Mouse (Mus musculus) hindbrain, postnatal 0 days (tissue): ENCODE measurements around the gene Eci1. TPM values are rescaled to one million over a fixed set of nuclear protein-coding genes. Genes with fewer than 3 reads are reported as not detected.

Experiments
- ATAC-seq: fragments of 200-750 bp; cut with Nextera tagmentation; 2 replicates; pipeline ENCODE4 v1.8.0; 2017; ENCODE audit warnings: mild to moderate bottlenecking, moderate TSS enrichment, moderate library complexity
- DNase-seq: peaks from one replicate; pipeline ENCODE4 v3.0.0-alpha.2; 2015; ENCODE audit warnings: low spot score
- H3K27ac ChIP-seq: fragments of 300-500 bp; sonication (generic); 2 replicates; pipeline ENCODE4 v1.5.1; 2014; ENCODE audit warnings: mild to moderate bottlenecking
- H3K27me3 ChIP-seq: fragments of 300-500 bp; sonication (generic); 2 replicates; pipeline ENCODE4 v1.6.1; 2014; ENCODE audit warnings: low read length, mixed read lengths; ENCODE audit not compliant: insufficient read depth
- H3K36me3 ChIP-seq: fragments of 300-500 bp; sonication (generic); 2 replicates; pipeline ENCODE4 v1.6.1; 2014; ENCODE audit warnings: low read length, mixed read lengths; ENCODE audit not compliant: insufficient read depth
- H3K4me1 ChIP-seq: fragments of 300-500 bp; sonication (generic); 2 replicates; pipeline ENCODE4 v1.6.1; 2014; ENCODE audit warnings: antibody characterized with exemption, low read length, mixed read lengths; ENCODE audit not compliant: insufficient read depth
- H3K4me2 ChIP-seq: fragments of 300-500 bp; sonication (generic); 2 replicates; pipeline ENCODE4 v1.6.1; 2014; ENCODE audit warnings: low read depth, mild to moderate bottlenecking, low read length, moderate library complexity, mixed read lengths
- H3K4me3 ChIP-seq: fragments of 300-500 bp; sonication (generic); 2 replicates; pipeline ENCODE4 v1.5.1; 2014; ENCODE audit warnings: low read length
- H3K9ac ChIP-seq: fragments of 300-500 bp; sonication (generic); replicated peaks from 2 replicates; pipeline ENCODE4 v1.6.1; 2014; ENCODE audit warnings: mild to moderate bottlenecking, low read length, moderate library complexity, mixed read lengths
- H3K9me3 ChIP-seq: fragments of 300-500 bp; sonication (generic); 2 replicates; pipeline ENCODE4 v1.6.1; 2016; ENCODE audit warnings: low read length, mixed read lengths
- CTCF ChIP-seq: IDR thresholded peaks from 2 replicates; pipeline ENCODE4 v1.5.1; 2016; ENCODE audit warnings: antibody characterized with exemption, control low read depth, low read depth
- WGBS: fragments of 180-500 bp; shearing (Covaris S2); extraction: QIAGEN DNeasy Blood & Tissue Kit; methylation state at CpG from one replicate; pipeline ENCODE4 v1.1.7; 2014; 5-methylcytosine and 5-hydroxymethylcytosine counted together
- polyA plus RNA-seq: library from polyadenylated mRNA; unstranded; fragments of >200 nt; fragmentation: Nextera tagmentation; extraction: Ambion mirVana; gene quantifications from 2 replicates; pipeline ENCODE4 v1.2.1, GENCODE M21; 2015
- total RNA-seq: library from RNA; depleted of rRNA; stranded (reverse); fragments of >200 nt; gene quantifications from 2 replicates; pipeline ENCODE4 v1.2.3, GENCODE M21; 2014

Eci1 gene
- total and polyA plus RNA-seq, 2 experiments from 2014 or later, result 47.9 to 56.8 TPM

DNA sequence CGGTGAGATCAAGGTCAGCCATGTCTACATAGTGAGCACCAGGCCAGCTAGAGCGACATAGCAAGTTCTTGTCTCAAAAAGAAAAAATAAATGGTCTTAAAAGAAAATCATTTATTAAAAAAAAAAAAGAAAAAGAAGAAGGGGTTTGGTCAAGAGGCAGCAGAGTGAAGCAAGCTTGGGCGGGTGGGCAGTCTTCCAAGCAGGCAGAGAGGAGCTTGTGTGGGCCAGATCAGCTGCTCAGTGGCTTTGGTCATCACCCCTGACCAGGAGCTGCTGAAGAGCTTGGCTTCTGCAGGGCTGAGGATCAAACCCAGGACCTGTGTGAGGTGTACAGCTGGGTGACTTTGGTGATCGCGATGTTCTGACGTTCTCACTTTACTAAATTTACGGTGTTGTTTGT lies 32.0 kb upstream of the Eci1 start:
- Histone ChIP-seq H3K27me3 (no peaks in the 10 kb centered on the region), H3K27ac (no peak overlapping the region), H3K36me3 (peaks cover 32% of the 10 kb centered on the region), H3K9me3 (no peaks in the 10 kb centered on the region), H3K9ac (no peak overlapping the region), H3K4me3 (no peak overlapping the region), H3K4me2 (no peak overlapping the region), H3K4me1 (no peaks in the 10 kb centered on the region)
- TF ChIP-seq CTCF, result no peak
- DNase-seq (no peak), ATAC-seq (no peak)
- whole genome bisulfite sequencing, result 91% methylated on average over 7 of the region's 7 CpGs

DNA sequence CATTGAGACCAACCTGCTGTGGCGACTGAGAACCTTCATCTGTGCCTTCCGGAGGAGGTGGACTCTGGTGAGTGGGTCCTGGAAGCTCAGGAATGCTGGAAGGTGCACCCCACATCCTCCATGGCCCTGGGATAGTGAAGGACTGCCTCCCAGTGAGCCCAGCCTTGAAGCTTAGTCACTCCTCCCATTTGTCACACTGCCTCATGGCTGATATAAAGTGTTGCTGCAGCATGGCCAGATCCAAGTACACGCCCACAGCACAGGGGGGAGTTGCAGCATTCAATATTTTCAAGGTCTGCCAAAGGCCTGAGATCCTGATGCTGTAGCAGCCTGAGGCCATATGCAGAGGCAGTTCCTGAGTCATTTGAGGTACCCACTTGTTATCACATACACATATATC lies 24.1 kb upstream of the Eci1 start:
- WGBS, result 79% methylated on average over 3 of the region's 3 CpGs
- Histone ChIP-seq H3K4me1 (no peaks in the 10 kb centered on the region), H3K9ac (no peak overlapping the region), H3K9me3 (no peaks in the 10 kb centered on the region), H3K27ac (no peak overlapping the region), H3K4me3 (no peak overlapping the region), H3K36me3 (peaks cover 66% of the 10 kb centered on the region), H3K4me2 (no peak overlapping the region), H3K27me3 (no peaks in the 10 kb centered on the region)
- ATAC-seq, result no peak
- no peak for TF ChIP-seq CTCF
- no peak for DNase-seq

DNA sequence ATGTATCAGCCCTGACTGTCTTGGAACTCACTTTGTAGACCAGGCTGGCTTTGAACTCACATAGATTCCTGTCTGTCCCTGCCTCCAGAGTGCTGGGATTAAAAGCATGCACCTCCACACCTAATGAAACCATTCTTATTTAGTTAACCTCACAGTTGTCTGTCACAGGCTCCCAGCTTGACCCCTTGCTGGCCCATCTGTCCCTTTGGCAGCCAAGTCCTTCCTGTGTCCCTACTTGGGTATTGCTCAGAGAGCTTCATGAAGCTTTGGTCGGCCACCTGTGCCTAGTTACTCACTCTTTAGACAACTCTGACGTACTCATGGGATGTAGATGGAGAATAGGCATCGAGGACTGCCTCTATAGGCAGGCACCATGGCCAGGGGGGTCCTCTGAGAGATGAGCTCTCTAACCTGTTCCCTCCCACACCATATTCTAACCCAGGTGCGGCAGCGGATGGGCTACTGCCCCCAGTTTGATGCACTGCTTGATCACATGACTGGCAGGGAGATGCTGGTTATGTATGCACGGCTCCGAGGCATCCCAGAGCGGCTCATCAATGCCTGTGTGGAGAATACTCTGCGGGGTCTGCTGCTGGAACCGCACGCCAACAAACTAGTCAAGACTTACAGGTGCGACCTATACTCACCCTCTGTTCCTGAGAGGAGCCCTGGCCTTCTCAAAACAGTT lies 19.2 kb upstream of the Eci1 start:
- no peak for TF ChIP-seq CTCF
- Histone ChIP-seq H3K27ac (no peak overlapping the region), H3K9me3 (no peaks in the 10 kb centered on the region), H3K4me3 (no peak overlapping the region), H3K9ac (no peak overlapping the region), H3K27me3 (no peaks in the 10 kb centered on the region), H3K36me3 (peaks cover 63% of the 10 kb centered on the region), H3K4me2 (no peak overlapping the region), H3K4me1 (no peaks in the 10 kb centered on the region)
- ATAC-seq, result no peak
- no peak for DNase-seq
- WGBS, result 88% methylated on average over 12 of the region's 12 CpGs

DNA sequence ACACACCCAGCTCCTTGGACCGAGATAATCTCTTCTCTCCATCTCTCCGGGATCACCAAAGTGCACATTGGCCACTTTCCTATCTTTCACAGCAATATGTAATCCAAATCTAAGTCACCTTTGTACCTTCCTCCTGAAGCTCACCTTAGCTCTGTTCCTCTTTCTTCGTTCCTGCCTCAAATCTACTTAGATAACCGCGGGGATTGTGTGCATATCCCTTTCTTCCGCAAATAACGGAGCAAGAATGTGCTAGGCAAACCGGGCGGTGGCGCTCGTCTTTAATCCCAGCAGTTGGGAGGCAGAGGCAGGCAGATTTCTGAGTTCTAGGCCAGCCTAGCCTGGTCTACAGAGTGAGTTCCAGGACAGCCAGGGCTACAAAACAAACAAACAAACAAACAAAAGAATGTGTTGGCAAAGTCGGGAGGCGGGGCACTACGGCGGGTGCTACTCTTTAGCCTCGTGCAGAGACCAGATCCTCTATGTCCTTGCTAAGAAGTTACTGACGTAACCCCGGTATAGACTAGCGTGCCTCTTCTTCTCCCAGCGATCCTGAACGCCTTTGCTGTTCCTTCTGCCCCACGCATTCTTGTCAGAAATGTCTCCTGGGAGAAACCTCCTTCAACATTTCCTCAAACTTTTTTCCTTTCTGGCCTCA lies 12.8 kb upstream of the Eci1 start:
- peak overlapping the region; percentile 79 for H3K4me2 ChIP-seq
- ATAC-seq, result peak; percentile 21; the same call in 1 of the 2 replicates
- H3K27me3 ChIP-seq, result no peaks in the 10 kb centered on the region
- no peaks in the 10 kb centered on the region for H3K9me3 ChIP-seq
- peak; percentile 14 for DNase-seq
- H3K36me3 ChIP-seq, result peaks cover 28% of the 10 kb centered on the region
- H3K4me3 ChIP-seq, result peak overlapping the region; percentile 78
- H3K9ac ChIP-seq, result peak overlapping the region; percentile 87
- WGBS, result 35% methylated on average over 22 of the region's 22 CpGs
- H3K27ac ChIP-seq, result peak overlapping the region; percentile 92
- no peak for TF ChIP-seq CTCF
- H3K4me1 ChIP-seq, result peaks cover 9% of the 10 kb centered on the region; the same call in 1 of the 2 replicates

DNA sequence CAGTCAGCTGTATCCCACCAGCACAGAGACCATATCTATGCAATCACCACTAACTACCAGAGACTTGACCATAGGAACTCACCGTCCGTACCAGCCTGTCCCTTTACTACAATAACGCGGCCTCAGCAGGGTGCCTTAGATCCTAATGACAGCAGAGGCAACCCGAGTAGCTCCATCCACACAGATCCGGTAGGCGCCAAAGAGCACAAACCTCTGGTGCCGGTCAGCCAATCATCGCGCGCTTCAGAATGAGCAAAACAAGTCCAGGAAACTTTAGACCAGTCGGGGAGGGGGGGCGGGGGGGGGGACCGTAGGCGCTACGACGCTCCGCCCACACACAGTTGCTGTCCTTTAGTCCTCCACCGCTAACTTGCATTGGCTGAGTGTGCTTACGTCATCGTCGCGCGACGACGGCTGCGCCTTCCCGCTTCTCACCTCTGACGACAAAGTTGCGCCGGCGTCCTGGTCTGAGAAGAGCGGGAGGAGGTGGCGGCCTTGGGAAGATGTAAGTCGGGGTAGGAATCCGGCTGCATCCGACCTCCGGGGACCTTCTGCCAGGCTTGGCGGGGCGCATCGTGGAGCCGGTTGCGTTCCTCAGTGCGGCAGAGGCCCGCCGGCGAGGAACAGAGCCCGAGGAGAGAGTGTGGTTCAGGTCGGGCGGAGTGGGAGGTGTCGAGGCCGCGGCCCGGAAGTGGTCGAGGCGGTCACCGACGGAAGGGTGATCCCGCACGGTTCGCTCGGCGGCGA lies 12.0 kb upstream of the Eci1 start, which contains the start of gene Rnps1:
Rnps1 (plus strand) TSS at position 336 of the 747 bp plus-strand sequence.
- peak within 1 kb of the TSS; percentile 79 for H3K4me2 ChIP-seq
- H3K9ac ChIP-seq, result peak within 1 kb of the TSS; percentile 87
- H3K9me3 ChIP-seq, result no peaks in the 10 kb centered on the region
- peak within 1 kb of the TSS; percentile 78 for H3K4me3 ChIP-seq
- peaks cover 27% of the 10 kb centered on the region for H3K36me3 ChIP-seq
- H3K27ac ChIP-seq, result peak within 1 kb of the TSS; percentile 92
- ATAC-seq (peak; percentile 96), DNase-seq (peak; percentile 100)
- no peaks in the 10 kb centered on the region for H3K27me3 ChIP-seq
- H3K4me1 ChIP-seq, result peaks cover 9% of the 10 kb centered on the region; the same call in 1 of the 2 replicates
- WGBS, result under 1% methylated on average over 63 of the region's 64 CpGs
- no peak; the same call in 1 of the 2 replicates for TF ChIP-seq CTCF

DNA sequence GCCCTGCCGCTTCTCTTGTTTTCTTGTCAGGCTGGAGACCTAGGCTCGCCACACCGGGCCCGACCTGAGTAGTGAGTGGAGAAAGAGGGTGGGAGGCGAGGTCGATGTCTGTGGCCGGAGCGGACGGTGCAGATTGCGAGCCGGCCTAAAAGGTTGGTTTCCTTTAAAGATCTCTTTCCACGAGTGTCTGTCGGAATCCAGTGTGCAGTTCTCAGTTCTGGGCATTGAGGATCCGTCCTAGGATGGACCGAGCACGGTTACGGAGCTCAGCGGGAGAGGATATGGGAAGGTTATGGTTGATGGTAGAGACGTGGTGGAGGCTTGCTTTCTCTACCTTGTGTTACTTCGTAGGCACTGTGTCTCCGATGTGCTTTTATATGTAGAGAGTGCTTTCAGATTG lies 11.4 kb upstream of the Eci1 start:
- DNase-seq, result peak; percentile 14
- no peaks in the 10 kb centered on the region for H3K27me3 ChIP-seq
- WGBS, result under 1% methylated on average over 21 of the region's 21 CpGs
- peak; percentile 11; the same call in 1 of the 2 replicates for ATAC-seq
- no peaks in the 10 kb centered on the region for H3K9me3 ChIP-seq
- no peak for TF ChIP-seq CTCF
- peak overlapping the region; percentile 79 for H3K4me2 ChIP-seq
- peak overlapping the region; percentile 87 for H3K9ac ChIP-seq
- H3K27ac ChIP-seq, result peak overlapping the region; percentile 92
- peaks cover 9% of the 10 kb centered on the region; the same call in 1 of the 2 replicates for H3K4me1 ChIP-seq
- H3K4me3 ChIP-seq, result peak overlapping the region; percentile 78
- peaks cover 27% of the 10 kb centered on the region for H3K36me3 ChIP-seq
